Mouse (Mus musculus) inflammation-experienced regulatory T-cells, adult 6 months (primary cell): ENCODE data around the gene Sdcbp2. TPM values are rescaled to one million over a fixed set of nuclear protein-coding genes. Genes with fewer than 3 reads are reported as not detected.
"Not testable (repeated sequence)": the region's sequence is repeated elsewhere in the genome, so short reads cannot be mapped to it uniquely, and the experiment has no call there.

Experiments used
- ATAC-seq: one replicate; pipeline ENCODE4 v1.8.0; 2017
- polyA plus RNA-seq, 3 experiments: library from polyadenylated mRNA; unstranded; fragments of 100-300 nt; shearing (Covaris generic); gene quantifications; one replicate each; pipeline ENCODE4 v1.2.1; 2017

The Sdcbp2 gene
- polyA plus RNA-seq, 3 experiments from 2014 or later: 81.9 to 119 (median 91.2) TPM

GRCm38 (mm10) chr2:151569452-151569851 is 3.0 kb upstream of the Sdcbp2 start:
- peak; percentile 15 for ATAC-seq

- ATAC-seq: no peak
These were observed 1.2 kb downstream of the Sdcbp2 start for GRCm38 (mm10) chr2:151573667-151574066.

GRCm38 (mm10) chr2:151574607-151575006 is 2.2 kb downstream of the Sdcbp2 start:
- ATAC-seq: no peak

- ATAC-seq: no peak
These were observed 2.8 kb downstream of the Sdcbp2 start for GRCm38 (mm10) chr2:151575119-151575698.

GRCm38 (mm10) chr2:151575699-151576389 is 3.4 kb downstream of the Sdcbp2 start:
- ATAC-seq: peak; percentile 67

- no peak for ATAC-seq
These were observed 6.8 kb downstream of the Sdcbp2 start for GRCm38 (mm10) chr2:151579183-151579582.

- ATAC-seq: peak; percentile 44
These were observed 8.5 kb downstream of the Sdcbp2 start for GRCm38 (mm10) chr2:151580945-151581344.

- peak; percentile 45 for ATAC-seq
These were observed 13.5 kb downstream of the Sdcbp2 start for GRCm38 (mm10) chr2:151585934-151586333.

GRCm38 (mm10) chr2:151586807-151587206 is 14.4 kb downstream of the Sdcbp2 start:
- no peak for ATAC-seq

- no peak for ATAC-seq
These were observed 14.9 kb downstream of the Sdcbp2 start for GRCm38 (mm10) chr2:151587306-151587705.

GRCm38 (mm10) chr2:151598068-151598467 is 25.6 kb downstream of the Sdcbp2 start:
- ATAC-seq: no peak

- ATAC-seq: no peak
These were observed 29.7 kb downstream of the Sdcbp2 start for GRCm38 (mm10) chr2:151602106-151602505.

GRCm38 (mm10) chr2:151603630-151604029 is 31.2 kb downstream of the Sdcbp2 start:
- no peak for ATAC-seq

- peak; percentile 56 for ATAC-seq
These were observed 33.1 kb downstream of the Sdcbp2 start for GRCm38 (mm10) chr2:151605437-151605987.

GRCm38 (mm10) chr2:151608435-151608834 is 36.0 kb downstream of the Sdcbp2 start:
- no peak for ATAC-seq

- no peak for ATAC-seq
These were observed 37.6 kb downstream of the Sdcbp2 start for GRCm38 (mm10) chr2:151609974-151610373.

- ATAC-seq: not testable (repeated sequence)
These were observed 43.4 kb downstream of the Sdcbp2 start for GRCm38 (mm10) chr2:151615779-151616178.

- ATAC-seq: no peak
These were observed 44.3 kb downstream of the Sdcbp2 start for GRCm38 (mm10) chr2:151616551-151617329.

- no peak for ATAC-seq
These were observed 51.4 kb downstream of the Sdcbp2 start for GRCm38 (mm10) chr2:151623776-151624175.

GRCm38 (mm10) chr2:151626296-151626695 is 53.9 kb downstream of the Sdcbp2 start:
- ATAC-seq: no peak

- ATAC-seq: no peak
These were observed 55.6 kb downstream of the Sdcbp2 start for GRCm38 (mm10) chr2:151628011-151628410.

GRCm38 (mm10) chr2:151629310-151629709 is 56.9 kb downstream of the Sdcbp2 start:
- no peak for ATAC-seq
